Mouse (Mus musculus) urinary bladder, postnatal 10 days (tissue): ENCODE data around the gene Rap1gap2.

ENCODE experiments used
- DNase-seq: peaks from one replicate; pipeline ENCODE4 v3.0.0; 2022; ENCODE audit warnings: low spot score

Rap1gap2 gene

DNA sequence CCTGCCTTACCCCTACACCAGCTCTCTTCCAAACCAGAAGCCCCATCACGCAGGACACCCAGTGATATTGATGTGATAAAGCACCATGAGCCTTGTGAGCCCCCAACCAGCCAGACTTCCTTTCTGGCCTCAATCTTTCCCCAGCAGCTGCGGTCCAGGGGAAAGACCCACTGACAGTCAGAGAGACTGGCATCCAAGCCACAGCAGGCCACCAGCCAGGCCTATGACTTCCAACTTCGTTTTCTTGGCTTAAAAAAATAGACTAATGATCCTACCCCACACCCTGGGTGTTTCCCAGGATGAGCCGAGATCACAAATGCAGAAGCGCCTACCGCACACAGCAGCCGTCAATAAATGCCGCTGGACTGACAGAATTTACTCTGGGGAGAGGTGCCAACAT lies 151.1 kb downstream of the Rap1gap2 start:
- DNase-seq: no peak

DNA sequence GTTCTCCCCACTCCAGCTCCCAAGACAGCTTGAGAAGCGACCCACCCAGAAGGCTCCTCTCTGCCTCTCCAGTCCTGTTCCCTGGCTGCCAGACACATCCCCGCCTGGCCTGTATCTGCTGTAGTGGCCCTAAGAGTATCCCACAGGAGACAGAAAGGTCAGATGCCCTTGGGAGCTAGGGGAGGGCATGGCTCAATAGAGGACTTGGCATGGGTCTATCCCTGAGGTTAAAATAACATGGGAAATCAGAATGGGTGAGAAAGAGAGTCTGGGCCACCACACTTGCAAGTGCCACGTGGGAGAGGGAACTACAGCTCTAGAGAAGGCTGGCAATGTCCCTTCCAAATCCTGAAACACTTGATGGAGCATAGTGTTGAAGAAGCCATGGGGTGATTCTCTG lies 152.3 kb downstream of the Rap1gap2 start:
- no peak for DNase-seq

DNA sequence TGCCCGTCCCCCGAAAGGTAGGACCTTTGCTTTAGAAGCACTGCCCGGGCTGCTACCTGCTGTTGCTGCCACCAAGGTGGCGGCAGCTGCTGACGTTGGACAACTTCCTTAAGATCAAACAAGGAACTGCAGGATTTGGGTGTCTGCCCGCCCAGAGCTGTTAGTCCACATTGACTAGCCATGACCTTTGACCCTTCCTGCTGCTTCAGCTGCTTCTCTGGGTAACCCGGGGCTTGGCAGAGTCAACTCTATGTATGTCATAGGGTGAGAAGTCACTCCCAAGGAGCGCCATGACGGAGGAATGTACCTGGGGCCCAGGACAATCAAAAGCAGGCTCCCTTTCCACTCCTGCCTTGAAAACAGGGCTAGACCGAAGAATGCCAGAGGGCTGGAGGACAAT lies 153.5 kb downstream of the Rap1gap2 start:
- no peak for DNase-seq

DNA sequence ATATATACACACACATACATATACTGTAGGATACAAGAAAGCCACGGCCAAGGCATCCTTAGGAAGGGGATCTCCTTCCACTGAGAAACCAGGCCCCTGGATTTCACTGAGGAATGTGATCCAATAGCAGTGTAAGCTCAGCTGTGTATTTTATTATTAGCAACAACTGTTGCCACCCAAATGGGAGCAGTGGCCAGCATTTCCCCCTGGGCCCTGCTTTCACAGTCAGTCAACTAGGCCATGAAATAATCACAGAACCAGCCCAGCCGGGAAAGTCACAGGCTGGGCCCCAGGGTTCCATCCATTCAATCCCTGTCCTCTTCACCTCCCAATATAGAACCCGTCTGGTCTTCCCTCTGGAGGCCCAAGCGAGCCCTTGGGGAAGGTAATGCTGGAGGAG lies 162.2 kb downstream of the Rap1gap2 start:
- DNase-seq: no peak

DNA sequence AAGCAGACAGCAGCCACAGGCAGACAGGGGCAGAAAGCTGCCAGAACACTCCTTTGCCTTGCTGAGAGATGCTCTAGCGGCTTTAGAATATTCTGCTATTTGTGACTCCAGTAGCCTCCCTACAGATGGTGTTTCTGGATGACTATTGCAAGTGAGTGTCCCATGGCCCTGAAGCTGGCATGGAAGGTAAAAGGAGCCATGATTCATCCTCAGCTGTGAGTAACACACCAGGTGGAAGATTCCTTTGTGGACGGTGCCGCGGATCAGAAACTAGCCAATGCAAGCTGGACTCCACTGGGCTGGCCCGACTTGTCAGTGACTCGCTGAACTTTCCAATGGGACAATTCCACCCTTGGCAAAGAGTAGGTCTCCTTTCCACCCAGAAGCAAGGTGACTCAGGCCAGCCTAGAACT lies 162.7 kb downstream of the Rap1gap2 start:
- DNase-seq: no peak

DNA sequence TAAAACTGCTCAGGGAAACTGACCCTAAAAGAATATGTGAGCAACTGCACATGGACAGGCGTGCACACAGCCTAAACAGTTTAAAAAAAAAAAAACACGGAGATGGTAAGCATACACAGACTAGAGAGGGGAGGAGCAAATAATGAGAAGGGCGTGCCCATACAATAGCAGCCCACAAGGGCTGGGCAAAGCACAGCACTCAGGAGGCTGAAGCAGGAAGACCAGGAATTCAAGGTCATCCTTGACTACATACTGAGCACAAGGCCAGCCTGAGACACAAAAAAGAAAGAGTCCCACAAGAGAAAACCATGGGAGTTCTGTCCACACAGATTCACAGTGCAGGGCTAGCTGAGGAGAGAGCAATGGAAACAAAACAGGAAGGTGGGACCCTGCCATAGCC lies 165.1 kb downstream of the Rap1gap2 start:
- DNase-seq: no peak

DNA sequence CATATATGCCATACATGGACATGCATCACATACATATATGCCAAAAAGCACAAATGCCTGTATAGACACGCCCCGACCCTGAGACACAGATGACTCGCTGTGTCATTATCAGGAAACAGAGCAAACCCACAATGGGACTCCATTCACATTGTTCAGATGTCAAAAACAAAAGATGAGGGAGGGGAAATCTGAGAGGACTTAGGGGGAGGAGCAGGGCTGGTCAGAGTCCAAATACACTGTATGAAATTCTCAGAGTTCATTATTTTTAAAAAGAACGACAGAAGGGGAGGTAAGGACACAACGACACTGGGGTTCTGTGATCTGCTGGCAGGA lies 166.8 kb downstream of the Rap1gap2 start:
- no peak for DNase-seq

DNA sequence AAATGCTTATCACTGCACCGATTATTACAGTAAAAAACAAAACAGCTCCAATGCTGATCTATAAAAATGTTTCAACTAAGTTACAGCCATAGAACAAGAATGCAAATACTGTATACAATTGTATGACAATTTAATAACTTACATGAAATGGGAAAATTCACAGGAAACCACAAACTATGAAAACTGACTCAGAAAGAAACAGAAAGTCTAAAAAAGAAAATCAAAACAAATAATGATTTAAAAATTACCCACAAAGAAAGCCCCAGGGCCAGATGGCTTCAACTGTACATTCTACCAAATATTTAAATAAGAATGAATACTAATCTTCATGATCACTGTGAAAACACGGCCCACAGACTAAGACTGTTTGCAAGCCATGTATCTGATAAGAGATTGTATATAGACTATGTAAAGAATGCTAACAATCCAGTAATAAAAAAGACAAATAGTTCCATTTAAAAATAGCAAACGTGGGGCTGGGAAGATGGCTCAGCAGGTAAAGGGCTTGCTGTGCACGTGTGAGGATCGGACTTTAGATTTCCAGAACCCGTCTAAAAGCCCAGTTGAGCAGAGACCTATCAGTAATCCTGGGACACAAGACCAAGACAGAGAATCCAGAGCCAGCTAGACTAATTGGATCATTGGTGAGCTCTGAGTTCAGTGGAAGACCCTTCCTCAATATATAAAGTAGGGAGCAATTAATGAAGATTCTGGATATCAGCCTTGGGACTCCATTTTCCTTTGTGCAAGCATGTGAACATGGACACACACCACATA lies 167.4 kb downstream of the Rap1gap2 start:
- no peak for DNase-seq

DNA sequence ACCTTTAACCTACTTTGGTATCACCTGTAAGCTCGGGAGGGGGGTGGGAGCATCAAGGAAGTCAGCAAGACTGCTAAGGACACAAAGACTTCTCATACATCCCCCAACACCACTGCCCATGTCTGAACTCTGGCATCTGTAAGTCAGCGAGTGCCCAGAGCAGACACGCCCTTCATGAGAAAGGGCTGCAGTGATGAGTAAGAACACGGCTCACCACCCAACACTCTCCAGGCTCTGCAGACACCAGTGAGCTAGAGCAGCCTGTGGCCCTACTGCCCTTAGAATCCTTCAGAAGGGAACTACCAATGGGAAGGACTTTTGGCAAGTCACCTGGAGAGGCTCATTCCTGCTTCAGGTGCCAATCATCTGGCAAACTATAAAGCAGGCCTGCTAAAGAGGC lies 168.3 kb downstream of the Rap1gap2 start:
- DNase-seq: no peak

DNA sequence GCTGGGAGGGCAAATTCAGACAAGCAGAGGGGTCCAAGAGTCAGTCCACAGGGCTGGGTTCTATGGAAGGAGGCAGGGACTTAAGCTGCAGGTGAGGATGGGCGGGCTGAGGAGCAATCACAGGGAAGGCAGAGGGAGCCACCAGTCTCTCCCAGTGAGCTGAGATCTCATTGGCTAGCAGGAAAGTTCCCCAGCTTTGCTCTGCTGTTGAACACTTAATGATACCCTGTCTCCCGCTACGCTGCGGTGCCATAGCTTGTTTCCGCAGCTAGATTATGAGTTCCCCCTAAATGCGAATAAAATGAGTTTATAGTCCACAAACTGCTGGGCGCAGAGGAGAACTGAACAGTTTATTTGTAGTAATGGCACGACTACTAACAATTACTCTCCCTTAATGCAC lies 170.6 kb downstream of the Rap1gap2 start:
- no peak for DNase-seq

DNA sequence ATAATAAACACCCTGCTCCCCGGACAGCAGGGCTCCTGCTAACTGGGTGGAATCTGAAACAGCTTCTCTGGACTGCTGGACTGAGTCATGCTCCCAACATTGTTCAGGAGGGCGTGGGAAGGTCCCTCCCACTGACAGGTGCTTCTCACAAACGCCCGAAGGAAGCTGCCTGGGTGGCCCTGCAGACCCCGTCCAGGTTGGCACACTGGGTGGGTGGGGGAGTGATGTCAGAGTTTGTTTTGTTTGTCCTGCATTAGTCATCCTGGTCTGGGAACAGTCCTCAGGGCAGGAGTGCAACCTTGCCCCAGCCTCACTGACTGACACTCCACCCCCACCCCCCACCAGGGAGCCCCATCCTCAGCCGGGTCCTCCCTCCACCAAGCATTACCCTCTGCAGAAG lies 171.5 kb downstream of the Rap1gap2 start:
- no peak for DNase-seq

DNA sequence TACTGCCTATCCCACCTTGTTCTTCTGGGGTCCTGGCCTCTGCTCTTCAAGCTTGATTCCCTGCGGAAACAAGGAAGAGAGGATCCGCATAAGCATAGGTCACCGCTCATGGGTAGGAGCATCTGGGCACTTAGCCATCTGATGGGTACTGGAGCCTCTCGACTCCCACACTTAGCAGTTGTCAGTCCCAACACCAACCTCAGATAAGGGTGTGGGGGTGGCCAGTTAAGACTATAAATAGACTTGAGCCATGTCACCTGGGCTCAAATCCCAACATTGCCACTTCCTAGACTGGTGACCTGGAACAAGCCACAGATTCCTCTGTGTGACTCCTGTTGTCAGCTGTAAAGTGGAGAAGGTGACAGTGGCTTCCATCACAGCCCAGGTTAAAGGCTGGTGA lies 172.5 kb downstream of the Rap1gap2 start:
- DNase-seq: no peak

DNA sequence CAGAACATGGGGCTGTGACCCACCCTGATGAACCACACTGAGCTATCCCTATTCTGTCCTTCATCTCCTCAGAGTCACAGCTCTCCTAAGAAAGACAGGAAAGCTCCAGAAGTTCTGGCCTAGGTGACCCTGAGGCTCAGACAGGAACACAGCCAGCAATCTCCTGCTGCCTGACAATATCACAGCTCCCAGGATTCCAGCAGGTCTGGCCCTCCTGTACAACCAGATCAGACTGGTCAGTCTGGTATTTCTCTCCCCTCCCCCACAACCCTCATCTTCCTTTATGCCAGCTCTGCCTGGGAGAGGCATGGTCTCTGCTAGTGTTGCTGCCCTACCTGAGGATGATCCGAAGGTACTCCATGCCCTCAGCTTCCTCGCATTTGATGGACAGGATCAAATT lies 175.3 kb downstream of the Rap1gap2 start:
- DNase-seq: no peak

DNA sequence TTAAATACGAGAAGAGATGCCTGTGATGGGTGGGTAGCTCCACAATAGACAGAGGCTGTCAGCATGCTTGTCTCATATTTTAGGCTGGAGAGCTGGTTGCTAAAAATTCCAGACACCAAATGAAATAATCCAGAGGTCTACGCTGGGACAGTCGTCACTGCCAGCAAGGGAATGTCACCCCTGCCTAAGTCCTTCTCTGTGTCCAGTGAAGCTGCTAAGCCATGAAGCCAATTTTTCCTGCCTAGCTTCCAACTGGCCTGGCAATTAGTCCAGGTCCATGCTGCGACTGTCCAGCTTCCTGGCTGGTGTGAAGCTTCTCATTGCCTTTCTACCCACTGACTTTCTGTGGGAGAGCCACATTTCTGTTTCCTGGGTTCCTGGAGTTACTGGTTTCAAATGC lies 177.7 kb downstream of the Rap1gap2 start:
- DNase-seq: no peak

DNA sequence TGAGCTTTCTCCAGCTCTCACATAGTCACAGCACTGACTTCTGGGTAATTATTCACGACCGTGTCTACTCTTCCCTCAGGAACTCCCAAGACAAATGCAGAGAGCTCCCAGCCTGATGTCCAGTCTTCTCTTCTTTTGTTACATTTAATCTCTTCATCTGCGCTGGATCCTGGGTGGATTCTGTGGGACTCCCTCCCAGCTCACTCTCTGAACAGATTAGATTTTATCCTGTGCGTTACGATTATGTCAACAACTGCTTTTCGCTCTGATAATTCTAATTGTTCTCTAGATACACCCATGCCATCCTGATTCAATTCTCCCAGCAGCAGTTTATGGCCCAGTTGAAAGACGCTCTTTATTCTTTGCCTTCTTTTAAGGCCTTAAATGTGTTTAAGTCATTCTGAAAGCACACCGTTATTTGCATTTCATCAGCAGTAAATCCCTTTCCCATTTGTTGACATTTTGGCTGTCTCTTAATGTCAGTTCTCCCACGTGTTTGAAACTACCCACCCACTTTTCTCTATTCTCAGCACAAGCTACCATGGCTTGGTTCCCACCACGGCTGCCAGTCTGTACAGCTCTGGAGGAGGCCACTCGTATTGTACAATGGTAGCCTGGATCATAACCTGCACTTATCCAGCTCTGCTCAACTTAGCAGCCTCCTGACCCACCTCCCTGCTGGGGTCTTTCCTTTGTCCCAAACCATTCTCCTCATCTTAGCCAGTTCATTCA lies 180.8 kb downstream of the Rap1gap2 start:
- no peak for DNase-seq

DNA sequence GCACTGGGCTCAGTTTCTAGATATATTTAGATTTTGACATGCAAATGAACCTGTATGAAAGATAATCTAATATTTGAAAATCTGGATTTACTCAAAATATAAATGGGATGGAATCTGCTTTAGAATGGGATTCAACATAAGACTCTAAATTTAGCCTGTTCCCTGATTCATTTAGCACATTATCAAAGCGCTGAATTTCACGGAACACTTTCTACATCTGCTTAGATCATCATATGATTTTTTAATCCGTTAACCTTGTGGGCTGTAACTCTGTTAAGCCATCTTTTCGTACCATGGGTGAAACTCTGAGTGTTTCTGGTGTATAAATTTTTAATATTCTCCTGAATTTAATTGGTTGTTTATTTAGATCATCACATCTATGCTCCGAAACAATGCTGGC lies 184.4 kb downstream of the Rap1gap2 start:
- no peak for DNase-seq

DNA sequence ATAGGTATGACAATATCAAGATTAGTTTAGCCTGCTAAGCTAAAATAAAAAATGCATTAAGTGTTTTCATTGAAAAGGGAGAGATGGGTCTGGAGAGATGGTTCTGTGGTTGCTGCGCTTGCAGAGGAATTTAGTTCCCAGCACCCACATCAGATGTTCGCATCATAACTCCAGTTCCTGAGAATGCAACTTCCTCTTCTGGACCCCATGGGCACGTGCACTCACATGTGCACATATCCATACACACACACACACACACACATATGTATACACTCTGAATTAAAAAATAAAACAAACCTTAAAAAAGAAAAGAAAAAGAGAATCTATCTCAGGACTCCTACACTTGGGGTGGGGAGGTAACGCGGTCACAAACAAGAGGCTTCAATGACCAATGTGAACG lies 188.7 kb downstream of the Rap1gap2 start:
- no peak for DNase-seq

DNA sequence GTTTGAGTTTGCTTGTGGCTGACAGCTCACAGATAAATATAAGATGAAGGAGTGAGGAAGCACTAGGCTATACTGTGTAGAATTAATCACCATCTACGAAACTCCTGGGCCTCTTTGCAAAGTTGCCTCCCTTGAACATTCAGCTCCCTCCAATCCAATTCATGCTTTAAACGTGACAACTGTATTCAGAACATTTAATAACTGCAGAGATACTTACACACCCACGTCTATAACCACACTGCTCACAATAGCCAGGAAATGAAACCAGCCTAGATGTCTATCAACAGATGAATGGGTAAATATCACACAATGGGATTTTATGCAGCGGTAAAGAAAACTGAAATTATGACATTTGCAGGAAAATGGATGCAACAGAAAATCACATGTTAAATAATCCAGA lies 189.6 kb downstream of the Rap1gap2 start:
- no peak for DNase-seq

DNA sequence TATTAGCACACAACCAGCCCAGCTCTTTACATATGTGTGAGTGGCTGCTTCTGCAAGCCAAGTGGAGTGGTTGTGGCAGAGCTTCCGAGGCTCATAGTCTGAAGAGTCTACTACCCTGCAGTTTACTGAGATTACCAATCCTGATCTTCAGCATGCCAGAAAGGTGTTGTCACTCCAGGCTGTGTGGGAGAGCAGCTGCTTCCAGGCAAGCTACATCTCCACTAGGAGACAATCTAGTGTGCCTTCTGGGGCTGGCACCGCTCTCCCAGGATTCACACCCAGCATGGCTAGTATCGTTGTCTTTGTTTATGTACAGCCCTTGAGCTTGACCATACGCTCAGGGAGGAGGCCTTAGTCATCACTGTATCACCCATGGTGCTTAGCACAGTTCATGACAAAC lies 191.1 kb downstream of the Rap1gap2 start:
- no peak for DNase-seq

DNA sequence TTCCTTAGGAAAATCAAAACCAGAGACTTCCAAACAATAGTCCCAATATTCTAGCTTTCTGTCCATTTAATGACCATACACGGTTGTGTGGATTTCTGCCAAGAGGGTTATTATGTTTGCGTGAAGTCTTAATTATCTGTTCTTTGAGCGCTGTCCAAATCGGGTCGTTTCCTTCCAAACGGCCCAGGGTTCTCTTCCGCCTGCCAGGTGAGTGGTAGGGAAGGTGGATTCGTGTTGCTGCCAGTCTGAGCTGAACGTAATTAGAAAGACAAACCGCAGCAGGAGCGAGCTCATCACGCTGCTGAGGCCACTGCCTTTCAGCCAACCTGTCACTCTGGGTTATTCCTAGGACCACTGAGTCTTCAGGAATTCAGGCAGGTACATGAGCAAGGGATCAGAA lies 195.0 kb downstream of the Rap1gap2 start:
- DNase-seq: no peak

DNA sequence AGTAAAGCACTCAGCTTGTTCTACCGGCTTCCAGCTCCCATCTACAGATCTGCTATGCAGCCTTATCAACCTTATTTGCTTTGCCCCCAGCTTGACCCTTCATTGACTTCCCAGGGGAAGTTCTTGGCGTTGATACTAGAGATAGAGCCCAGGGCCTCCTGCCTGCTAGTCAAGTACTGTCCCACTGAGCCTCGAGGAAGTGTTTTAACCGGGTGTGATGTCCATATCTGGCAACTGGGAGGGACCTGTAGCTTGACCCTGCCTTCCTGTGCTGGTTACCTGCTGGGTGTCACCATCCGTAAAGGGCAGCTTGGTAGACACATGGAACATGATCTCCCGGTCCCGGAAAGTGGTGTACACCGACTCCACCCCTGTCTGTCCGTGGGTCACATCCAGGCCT lies 196.6 kb downstream of the Rap1gap2 start:
- no peak for DNase-seq

DNA sequence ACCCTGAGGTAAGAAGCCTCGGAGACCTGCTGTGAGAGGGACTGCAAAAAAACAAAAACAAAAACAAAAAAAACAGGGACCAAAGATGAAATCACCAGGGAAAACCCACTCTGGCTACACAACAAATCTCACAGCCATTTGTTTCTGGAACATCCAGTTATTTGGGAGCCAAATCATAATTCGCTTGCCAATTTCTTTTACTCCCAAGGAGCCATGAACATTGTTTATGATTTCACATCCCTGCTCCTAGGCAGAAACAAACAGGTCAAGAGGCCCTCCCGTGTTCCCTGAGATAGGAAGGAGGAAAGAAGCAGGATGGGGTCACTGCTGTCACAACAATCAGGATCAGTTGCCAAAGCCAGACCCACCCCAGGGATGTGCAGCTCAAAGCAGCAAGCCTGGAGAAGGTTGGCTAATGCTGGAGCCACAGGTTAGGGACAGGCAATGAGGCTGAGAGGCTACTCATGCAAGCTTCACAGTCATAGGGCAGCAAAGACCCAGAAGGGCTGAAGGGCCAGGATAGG lies 197.2 kb downstream of the Rap1gap2 start:
- DNase-seq: no peak

DNA sequence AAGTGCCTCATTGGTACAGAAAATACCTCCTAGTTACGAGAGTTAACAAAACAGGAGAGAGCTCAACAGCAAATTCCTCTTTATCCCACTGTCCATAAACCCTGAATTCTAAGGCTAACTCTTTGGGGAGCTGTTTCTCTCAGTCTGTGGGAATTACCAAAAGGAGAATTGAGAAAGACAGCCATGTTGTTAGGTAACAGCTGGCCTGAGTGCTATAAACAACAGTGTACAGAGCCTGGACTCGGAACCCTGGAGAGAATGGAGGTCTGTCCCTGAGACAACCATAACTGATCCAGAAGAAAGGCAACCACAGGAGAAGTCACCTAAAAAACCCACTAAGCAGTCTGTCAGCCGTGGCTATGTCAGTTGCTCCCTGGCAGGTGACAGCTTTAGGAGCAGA lies 198.3 kb downstream of the Rap1gap2 start:
- no peak for DNase-seq

DNA sequence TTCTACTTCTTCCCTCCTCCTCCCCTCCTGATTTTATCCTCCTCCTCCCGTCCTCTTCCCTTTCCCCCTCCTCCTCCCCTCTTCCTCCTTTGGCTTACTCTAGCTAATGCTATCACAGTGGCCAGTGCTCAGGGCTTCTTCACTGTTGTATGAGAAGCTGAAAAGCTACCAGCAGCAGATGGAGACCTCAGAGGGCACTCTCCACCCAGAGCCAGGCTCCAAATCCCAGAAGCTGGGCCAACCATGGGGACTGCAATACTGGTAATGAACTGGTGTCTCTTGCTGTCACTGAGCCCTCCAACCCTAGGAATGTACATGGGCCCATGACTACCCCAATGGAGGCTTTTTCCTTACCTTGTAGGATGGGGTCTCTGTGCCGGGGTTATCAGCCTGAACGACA lies 198.8 kb downstream of the Rap1gap2 start:
- no peak for DNase-seq
